Mouse (Mus musculus) liver, embryonic 14.5 days (tissue): ENCODE measurements around the gene Slc35d2.

ENCODE experiments used
- CTCF ChIP-seq: IDR thresholded peaks from 2 replicates; pipeline ENCODE4 v1.5.1; 2016; ENCODE audit warnings: antibody characterized with exemption, low read depth, control low read depth
- EP300 ChIP-seq: IDR thresholded peaks from 2 replicates; pipeline ENCODE4 v1.6.1; 2016; ENCODE audit warnings: antibody characterized with exemption, low read depth

GRCm38 (mm10) chr13:64124886-64125285, 4.3 kb downstream of the Slc35d2 start:
- TF ChIP-seq EP300 (no peak), CTCF (no peak)
